In genomic region chr1:151214862-151215261, GRCm38 (mm10) we compare ENCODE assay signal across 26 mouse cellular contexts. TPM values are rescaled to one million over a fixed set of nuclear protein-coding genes. Genes with fewer than 3 reads are reported as not detected.
"Had no signal": no experiment of that assay in that cellular context is flagged by ENCODE, and none has a peak within 500 bp of the region (broad histone marks: within the 10 kb centered on the region; RNA-seq: fewer than 3 reads in every experiment).

No protein-coding gene starts in this region.

- H3K27ac ChIP-seq: layer of hippocampus, adult 2 months; limb, embryonic 12.5 days; limb, embryonic 15.5 days; liver, embryonic 14.5 days; midbrain, embryonic 12.5 days; midbrain, embryonic 15.5 days; neural tube, embryonic 12.5 days; neural tube, embryonic 15.5 days; stomach, embryonic 15.5 days had no signal

- ATAC-seq: liver, postnatal 0 days; lung, postnatal 0 days; midbrain, embryonic 15.5 days had no signal

- H3K4me3 ChIP-seq: layer of hippocampus, adult 2 months; limb, embryonic 12.5 days; limb, embryonic 15.5 days; midbrain, embryonic 12.5 days; midbrain, embryonic 15.5 days; neural tube, embryonic 12.5 days; neural tube, embryonic 15.5 days; stomach, embryonic 15.5 days had no signal

- H3K36me3 ChIP-seq: limb, embryonic 12.5 days; limb, embryonic 15.5 days; midbrain, embryonic 12.5 days; midbrain, embryonic 15.5 days; neural tube, embryonic 12.5 days; neural tube, embryonic 15.5 days; stomach, embryonic 15.5 days had no signal

- H3K9me3 ChIP-seq: limb, embryonic 12.5 days; limb, embryonic 15.5 days; midbrain, embryonic 12.5 days; midbrain, embryonic 15.5 days; neural tube, embryonic 12.5 days; neural tube, embryonic 15.5 days; stomach, embryonic 15.5 days had no signal

- DNase-seq: kidney, adult 8-10 months; kidney, postnatal 25 days; left cerebral cortex, postnatal 4 days; liver, postnatal 0 days; lung, embryonic 14.5 days; right cerebral cortex, adult 18-20 months; right cerebral cortex, postnatal 14 days; right cerebral cortex, postnatal 4 days; thymus, postnatal 25 days had no signal

- H3K4me1 ChIP-seq: midbrain, embryonic 12.5 days; midbrain, embryonic 15.5 days; neural tube, embryonic 12.5 days; stomach, embryonic 15.5 days had no signal

- H3K9ac ChIP-seq: limb, embryonic 12.5 days; limb, embryonic 15.5 days; liver, embryonic 14.5 days; liver, postnatal 0 days; lung, embryonic 14.5 days; midbrain, embryonic 12.5 days; midbrain, embryonic 15.5 days; neural tube, embryonic 12.5 days; neural tube, embryonic 15.5 days; stomach, embryonic 15.5 days had no signal

- H3K27me3 ChIP-seq: limb, embryonic 15.5 days; midbrain, embryonic 12.5 days; midbrain, embryonic 15.5 days; neural tube, embryonic 12.5 days; neural tube, embryonic 15.5 days; stomach, embryonic 15.5 days had no signal

- H3K4me2 ChIP-seq: limb, embryonic 12.5 days; limb, embryonic 15.5 days; liver, embryonic 11.5 days; lung, embryonic 14.5 days; midbrain, embryonic 12.5 days; midbrain, embryonic 15.5 days; neural tube, embryonic 12.5 days; neural tube, embryonic 15.5 days; stomach, embryonic 15.5 days had no signal

RNA-seq across cellular contexts. Expression of gene Gm47996, which starts 4.9 kb away (rescaled TPM):
- total RNA-seq: layer of hippocampus, adult 2 months; layer of hippocampus, postnatal 10 days; left cerebral cortex, adult 8-10 months; left cerebral cortex, postnatal 14 days; left cerebral cortex, postnatal 4 days had no signal
- polyA plus RNA-seq: intestine, embryonic 14.5 days; intestine, postnatal 0 days; limb, embryonic 12.5 days; lung, embryonic 14.5 days; lung, postnatal 0 days; midbrain, embryonic 15.5 days; neural tube, embryonic 12.5 days; neural tube, embryonic 15.5 days; stomach, embryonic 15.5 days; thymus, postnatal 0 days had no signal

RNA-seq across cellular contexts. Expression of gene 3110040M04Rik, which starts 10.9 kb away (rescaled TPM):
- total RNA-seq: layer of hippocampus, adult 2 months; layer of hippocampus, postnatal 10 days; left cerebral cortex, adult 8-10 months; left cerebral cortex, postnatal 14 days; left cerebral cortex, postnatal 4 days had no signal
- polyA plus RNA-seq: intestine, postnatal 0 days; limb, embryonic 12.5 days; limb, embryonic 15.5 days; lung, embryonic 14.5 days; lung, postnatal 0 days; midbrain, embryonic 12.5 days; midbrain, embryonic 15.5 days; neural tube, embryonic 12.5 days; neural tube, embryonic 15.5 days; thymus, postnatal 0 days had no signal

RNA-seq across cellular contexts. Expression of gene Gm47995, which starts 16.6 kb away (rescaled TPM):
- total RNA-seq: layer of hippocampus, adult 2 months; layer of hippocampus, postnatal 10 days; left cerebral cortex, adult 8-10 months; left cerebral cortex, postnatal 14 days; left cerebral cortex, postnatal 4 days had no signal
- polyA plus RNA-seq: intestine, embryonic 14.5 days; intestine, postnatal 0 days; limb, embryonic 12.5 days; lung, embryonic 14.5 days; midbrain, embryonic 12.5 days; midbrain, embryonic 15.5 days; neural tube, embryonic 15.5 days; thymus, postnatal 0 days had no signal

RNA-seq across cellular contexts. Expression of gene Gm8947, which starts 22.7 kb away (rescaled TPM):
- total RNA-seq: layer of hippocampus, adult 2 months; layer of hippocampus, postnatal 10 days; left cerebral cortex, adult 8-10 months; left cerebral cortex, postnatal 14 days; left cerebral cortex, postnatal 4 days had no signal
- polyA plus RNA-seq: intestine, postnatal 0 days; limb, embryonic 12.5 days; limb, embryonic 15.5 days; lung, postnatal 0 days; midbrain, embryonic 12.5 days; midbrain, embryonic 15.5 days; neural tube, embryonic 15.5 days; thymus, postnatal 0 days had no signal

RNA-seq across cellular contexts. Expression of gene Gm47985, which starts 32.5 kb away (rescaled TPM):
- total RNA-seq: layer of hippocampus, adult 2 months; layer of hippocampus, postnatal 10 days; left cerebral cortex, adult 8-10 months; left cerebral cortex, postnatal 14 days; left cerebral cortex, postnatal 4 days had no signal
- polyA plus RNA-seq: limb, embryonic 15.5 days; lung, embryonic 14.5 days; midbrain, embryonic 15.5 days; neural tube, embryonic 15.5 days; thymus, postnatal 0 days had no signal
